Mouse (Mus musculus): ENCODE measurements at regions not wholly inside any gene's neighbourhood (a gene's known extent, or its start where the extent isn't known, plus 50 kb on each side); places are given as distances from the start of the nearest gene placed in this dataset.
A peak's percentile ranks its signal among the peaks of the same experiment; 100 is the strongest.

DNA sequence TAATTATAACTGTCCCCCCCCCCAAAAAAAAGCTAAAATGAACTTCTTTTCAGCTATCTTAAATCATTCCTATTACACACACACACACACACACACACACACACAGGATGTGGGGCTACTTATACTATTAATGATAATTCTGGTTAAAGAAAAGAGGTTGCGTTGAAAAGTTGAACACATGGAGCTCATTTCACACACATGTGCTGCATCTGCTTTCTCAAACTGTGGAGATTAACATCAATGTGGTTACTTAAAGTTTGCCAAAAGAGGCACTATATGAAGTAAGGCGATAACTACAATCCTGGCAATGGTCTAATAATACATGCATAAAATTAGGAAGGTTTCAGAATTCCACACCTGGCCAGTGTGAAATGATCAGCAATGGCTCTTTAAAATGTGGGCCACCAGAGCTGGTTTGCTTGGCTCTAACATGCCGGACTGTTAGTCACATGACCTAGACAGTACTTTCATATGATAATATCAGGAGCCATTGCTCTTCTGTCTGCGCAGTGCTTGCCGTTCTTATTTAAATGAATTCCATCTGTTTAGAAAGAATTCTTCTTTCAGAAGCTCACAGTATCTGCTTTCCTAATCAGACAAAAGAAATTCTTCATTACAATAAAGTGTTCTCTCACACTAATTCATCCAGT is 598.4 kb upstream of the Fam92a start:
- intact Hi-C loops (cut with DNase I), result no loop called here
- no peak for DNase-seq (ENCODE audit: low spot score)

GRCm38 (mm10) chr4:12769092-12769491 is 597.3 kb upstream of the Fam92a start:
- intact Hi-C loops (cut with DNase I), result no loop called here
- no peak for DNase-seq (ENCODE audit: low spot score)

DNA sequence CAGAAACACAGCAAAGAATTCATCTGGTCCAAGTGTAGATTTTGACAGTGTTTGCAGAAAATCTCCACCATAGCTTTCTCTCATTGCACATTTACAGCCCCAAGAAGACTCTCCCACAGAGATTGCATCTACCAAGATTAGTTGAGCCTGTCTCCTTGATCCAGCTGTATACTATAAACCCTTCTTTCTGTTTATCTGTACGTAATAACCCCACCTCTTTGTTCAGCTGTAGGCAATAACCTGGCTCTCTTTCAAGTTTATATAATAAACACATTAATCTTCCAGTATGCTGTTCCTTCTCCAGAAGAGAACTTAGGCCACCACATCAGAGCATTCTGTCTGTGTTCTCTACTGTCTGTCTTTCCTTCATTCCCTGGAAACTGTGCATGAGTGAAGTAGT is 594.9 kb upstream of the Fam92a start:
- intact Hi-C loops (cut with DNase I), result no loop called here
- no peak for DNase-seq (ENCODE audit: low spot score)

- no peak for DNase-seq (ENCODE audit: low spot score)
- intact Hi-C loops (cut with DNase I), result no loop called here
These were observed 579.0 kb upstream of the Fam92a start for GRCm38 (mm10) chr4:12750817-12751216.

DNA sequence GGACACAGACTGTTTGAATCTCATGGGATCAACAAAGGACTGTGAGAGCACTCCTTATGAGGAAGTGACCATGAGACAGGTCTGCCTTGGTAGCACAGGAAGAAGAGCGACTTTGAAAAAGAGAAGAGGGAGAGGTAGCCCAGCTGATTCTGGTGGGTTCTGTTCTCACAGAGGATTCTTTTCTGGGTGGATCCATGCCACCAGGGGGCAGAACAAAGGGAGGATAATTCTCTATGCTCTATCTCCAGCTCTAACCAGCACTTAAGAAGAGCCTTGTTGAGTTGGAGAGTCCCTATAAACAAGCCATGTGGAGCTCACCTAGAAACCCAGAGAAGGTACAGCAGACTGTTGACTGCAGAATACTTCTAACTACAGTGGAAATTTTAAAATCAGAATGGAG is 578.1 kb upstream of the Fam92a start:
- intact Hi-C loops (cut with DNase I), result no loop called here
- no peak for DNase-seq (ENCODE audit: low spot score)

DNA sequence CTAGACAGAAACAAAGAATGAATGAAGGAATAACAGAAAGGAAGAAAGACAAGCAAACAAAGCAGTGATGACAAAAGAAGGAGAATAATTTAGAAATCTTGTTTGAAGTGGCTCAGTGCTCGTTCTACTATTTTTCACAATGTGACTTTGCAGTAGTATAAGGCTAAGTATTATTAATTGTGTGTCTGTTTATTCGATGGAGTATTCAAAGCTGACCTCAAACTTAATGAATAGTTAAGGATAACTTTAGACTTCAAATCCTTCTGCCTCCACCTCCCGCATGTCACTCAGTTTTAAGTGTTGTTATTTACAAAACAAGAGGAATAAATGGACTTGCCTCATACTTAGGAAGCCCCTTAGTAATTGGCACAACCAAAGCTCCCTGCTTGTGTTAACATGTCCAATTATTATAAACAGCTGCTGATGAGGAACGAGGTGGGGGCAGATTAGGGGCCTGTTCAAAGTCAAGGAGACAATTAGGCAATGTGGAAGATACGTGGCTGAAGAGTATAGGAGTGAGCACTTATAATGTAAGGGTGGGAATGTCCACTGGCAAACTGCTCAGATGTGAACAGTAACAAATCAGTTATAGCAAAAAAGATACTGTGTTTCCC is 572.0 kb upstream of the Fam92a start:
- no peak for DNase-seq (ENCODE audit: low spot score)
- intact Hi-C loops (cut with DNase I), result no loop called here

DNA sequence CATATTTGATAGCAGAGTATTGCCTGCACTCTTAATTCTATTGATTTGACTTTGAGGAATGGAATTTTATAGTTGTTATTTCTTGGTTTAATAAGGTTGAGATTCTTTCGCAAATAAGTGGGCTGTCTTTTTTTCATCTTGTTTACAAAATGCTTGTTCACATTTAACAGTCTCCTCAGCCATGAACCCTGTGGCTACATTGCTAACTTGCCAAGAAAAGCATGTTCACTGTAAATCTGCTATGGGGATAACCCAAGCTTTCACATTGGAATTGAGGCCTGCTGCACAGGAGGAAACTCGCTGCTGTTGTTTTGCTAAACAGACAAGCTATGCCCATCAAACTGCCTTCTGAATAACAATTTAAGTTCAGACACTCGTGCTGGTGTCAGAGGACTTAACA is 564.6 kb upstream of the Fam92a start:
- intact Hi-C loops (cut with DNase I), result no loop called here
- no peak for DNase-seq (ENCODE audit: low spot score)

DNA sequence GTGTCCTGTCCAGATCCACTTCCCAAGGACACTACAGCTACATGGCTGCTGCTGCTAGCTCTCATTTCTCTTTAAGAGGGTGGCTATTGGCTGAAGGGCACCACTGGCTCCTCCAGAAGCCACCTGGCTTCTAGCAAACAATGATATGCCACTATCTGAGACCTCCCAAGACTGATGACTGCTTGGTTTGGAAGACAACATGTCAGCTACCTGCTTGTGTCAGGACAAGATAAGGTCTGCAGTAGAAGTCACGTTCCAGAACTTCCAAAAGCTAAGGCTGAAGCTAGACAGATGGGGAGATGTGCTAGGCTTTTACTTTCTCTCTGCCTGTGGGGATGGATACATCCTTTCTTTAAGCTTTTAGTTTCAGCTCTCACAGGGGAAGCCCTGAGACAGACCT is 528.4 kb upstream of the Fam92a start:
- no peak for DNase-seq (ENCODE audit: low spot score)
- intact Hi-C loops (cut with DNase I), result no loop called here

GRCm38 (mm10) chr4:12677814-12678213 is 506.0 kb upstream of the Fam92a start:
- no peak for DNase-seq (ENCODE audit: low spot score)
- intact Hi-C loops (cut with DNase I), result no loop called here

GRCm38 (mm10) chr4:12671399-12671798 is 499.6 kb upstream of the Fam92a start:
- no peak for DNase-seq (ENCODE audit: low spot score)
- intact Hi-C loops (cut with DNase I), result no loop called here

DNA sequence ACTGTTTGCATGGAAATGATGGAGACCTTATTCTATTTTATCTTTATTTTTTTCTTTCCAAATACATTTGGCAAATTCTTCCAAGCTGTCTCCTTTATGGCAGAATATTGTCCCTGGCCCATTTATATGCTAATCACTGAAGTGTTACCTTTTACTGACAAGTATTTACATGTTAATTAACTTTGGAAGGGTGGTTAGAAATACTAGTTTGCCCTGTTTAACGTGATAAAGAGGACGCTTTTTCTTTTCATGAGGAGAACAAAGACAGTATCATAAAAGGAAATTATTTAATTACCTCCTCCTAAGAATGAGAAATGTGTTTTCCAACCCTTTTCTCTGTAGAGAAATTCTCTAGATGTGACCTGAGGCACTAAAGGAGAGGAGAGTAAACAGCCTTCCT is 491.4 kb upstream of the Fam92a start:
- DNase-seq (ENCODE audit: low spot score), result no peak
- intact Hi-C loops (cut with DNase I), result no loop called here

DNA sequence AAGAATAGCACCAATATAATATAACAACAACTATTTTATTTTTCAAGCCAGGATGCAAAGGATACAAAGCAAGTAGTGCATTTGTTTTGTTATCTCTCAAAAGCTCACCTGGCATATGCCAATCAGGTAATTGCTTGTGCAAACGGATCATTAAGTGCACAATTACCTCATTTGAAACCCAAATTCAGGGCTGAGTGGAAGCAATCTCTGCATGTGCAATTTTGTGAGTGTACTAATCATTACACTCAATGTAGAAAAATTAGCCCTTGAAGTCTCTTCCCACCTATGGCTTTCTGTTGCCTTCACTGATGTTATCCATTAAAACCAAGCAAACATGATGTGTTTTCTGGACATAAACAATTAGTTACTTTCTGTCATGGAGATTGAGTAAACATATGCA is 490.9 kb upstream of the Fam92a start:
- intact Hi-C loops (cut with DNase I), result no loop called here

GRCm38 (mm10) chr4:12659084-12659483 is 487.3 kb upstream of the Fam92a start:
- intact Hi-C loops (cut with DNase I), result no loop called here
- no peak for DNase-seq (ENCODE audit: low spot score)

More for the DNA sequence above, 490.9 kb upstream of the Fam92a start:
- DNase-seq (ENCODE audit: low spot score), result no peak

- no peak for DNase-seq (ENCODE audit: low spot score)
- intact Hi-C loops (cut with DNase I), result no loop called here
These were observed 486.8 kb upstream of the Fam92a start for GRCm38 (mm10) chr4:12658594-12658993.

DNA sequence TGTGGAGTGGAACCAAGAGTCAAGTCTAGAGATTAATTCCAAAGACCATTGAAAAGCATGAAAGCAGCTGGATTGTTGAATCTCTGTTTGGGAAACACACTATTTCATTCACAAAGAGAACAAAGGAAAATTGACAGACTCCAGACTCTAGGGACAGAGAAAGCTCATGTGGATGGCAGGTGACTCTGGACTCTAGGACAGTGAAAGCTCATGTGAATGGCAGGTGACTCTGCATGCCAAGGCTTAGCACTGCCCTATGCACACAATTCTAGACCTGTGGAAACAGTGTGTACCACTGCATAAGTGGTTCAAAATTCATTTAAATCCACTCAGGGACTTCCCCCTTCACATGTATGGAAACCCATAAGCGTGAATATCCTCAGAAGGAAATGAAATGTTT is 486.0 kb upstream of the Fam92a start:
- no peak for DNase-seq (ENCODE audit: low spot score)
- intact Hi-C loops (cut with DNase I), result no loop called here

DNA sequence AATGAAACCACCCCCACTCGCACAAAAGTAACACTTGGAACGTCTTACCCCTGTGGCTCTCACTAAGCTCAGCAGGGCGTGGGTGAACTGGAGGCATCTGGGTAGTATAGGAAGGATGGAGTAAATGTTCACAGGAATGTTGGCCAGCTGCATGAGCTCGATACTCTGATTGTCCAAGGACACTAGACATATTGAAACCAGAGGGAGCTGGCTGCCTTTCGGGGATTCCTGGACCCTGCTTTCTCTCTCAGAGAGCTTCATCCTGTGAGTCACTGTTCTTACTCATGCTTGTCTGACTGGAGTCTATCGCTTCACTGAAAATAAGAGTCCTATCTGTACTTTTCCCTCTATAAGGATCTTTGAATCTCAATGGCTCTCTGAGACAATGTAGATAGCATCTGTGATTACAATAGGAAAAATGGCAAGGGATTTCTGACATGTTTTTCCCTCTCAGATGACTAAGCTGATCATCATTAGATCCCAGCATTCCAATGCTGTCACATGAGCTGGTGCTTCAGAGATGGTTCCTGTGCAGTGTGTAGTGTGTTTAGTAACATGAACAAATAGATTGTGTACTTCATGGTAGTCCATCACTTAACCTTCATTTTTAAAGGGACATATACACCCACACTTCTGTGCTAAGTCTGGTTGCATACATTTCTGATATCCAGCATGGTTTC is 485.2 kb upstream of the Fam92a start:
- intact Hi-C loops (cut with DNase I), result no loop called here
- DNase-seq (ENCODE audit: low spot score), result peak; percentile 2

- DNase-seq (ENCODE audit: low spot score), result no peak
- intact Hi-C loops (cut with DNase I), result no loop called here
These were observed 483.8 kb upstream of the Fam92a start for GRCm38 (mm10) chr4:12655457-12656228.

DNA sequence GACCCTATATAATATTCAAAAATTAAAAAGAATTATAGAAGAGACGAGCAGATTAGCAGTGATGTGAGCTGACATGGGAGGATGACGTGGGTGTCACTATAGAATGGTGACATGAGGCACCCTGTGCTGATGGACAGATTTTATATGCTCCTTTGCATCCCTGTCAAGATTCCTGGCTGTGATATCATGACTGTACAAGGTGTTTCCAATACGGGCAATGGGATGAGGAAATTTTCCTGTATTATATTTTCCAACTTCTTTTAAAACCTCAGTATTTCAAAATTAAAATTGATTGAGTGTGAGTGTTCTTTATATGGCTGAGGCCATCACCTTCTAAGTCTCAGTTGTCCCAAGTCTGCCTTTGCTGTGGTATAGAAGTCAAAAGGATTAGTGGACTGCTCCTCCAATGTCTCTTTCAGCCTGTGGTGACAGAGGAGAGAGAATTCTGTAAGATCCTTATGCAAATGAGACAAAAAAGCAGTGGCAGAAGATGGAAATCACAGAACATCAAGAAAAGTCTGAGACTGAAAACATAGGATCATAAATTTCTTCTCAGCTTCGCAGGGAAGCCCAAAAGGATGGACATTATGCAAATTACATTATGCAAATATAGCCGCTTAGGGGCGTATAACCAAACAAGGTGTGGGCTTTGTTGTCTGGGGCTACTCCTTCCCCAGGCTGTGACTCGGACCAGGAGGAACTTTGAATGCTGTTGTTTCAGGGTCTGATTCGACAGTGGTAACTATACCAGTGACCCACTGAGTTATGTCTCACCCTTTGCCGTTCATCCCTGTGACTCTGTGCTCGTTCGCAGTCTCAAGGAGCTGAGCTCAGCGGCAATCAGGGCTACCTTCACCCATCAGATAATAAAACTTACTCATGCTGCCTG is 483.0 kb upstream of the Fam92a start:
- intact Hi-C loops (cut with DNase I), result no loop called here
- DNase-seq (ENCODE audit: low spot score), result no peak

DNA sequence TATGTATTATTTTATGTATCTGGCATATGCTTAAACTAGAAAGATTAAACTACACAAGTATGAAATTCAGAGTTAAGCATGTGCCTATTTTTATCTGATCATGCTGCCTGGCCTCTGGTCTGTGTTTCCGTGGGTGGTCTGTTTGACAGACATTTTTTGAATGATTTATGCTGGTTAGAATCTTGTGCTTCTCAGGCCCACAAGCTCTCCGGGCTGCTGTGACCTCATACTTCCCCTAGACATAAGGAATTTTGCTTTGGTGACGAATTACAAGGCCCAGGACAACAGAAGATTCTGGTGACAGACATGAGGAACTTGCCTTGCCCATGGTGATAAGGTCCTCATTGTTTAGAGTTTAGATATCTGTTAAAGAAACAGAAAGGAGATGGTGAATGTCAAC is 475.9 kb upstream of the Fam92a start:
- intact Hi-C loops (cut with DNase I), result no loop called here
- no peak for DNase-seq (ENCODE audit: low spot score)

DNA sequence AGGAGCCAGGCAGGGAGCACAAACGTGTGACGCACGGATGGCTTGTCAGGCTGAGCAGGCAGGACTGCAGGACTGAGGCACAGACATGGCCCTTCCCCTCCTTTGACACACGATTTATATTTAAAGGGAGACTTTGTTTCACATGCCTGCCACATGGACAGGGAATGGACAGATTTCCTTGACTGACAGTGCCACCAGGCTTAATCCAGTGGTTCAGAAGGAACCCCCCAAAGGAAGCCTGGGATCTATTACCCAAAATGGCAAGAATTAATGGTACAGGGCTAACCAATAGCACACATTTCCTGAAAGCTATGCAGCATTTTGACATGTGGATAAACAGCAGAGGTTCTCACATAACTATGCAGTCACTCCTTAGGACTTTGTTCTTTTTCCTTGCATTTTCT is 470.7 kb upstream of the Fam92a start:
- intact Hi-C loops (cut with DNase I), result no loop called here
- no peak for DNase-seq (ENCODE audit: low spot score)
